Mouse (Mus musculus): ENCODE results near the gene Etfb.

Etfb gene

DNA sequence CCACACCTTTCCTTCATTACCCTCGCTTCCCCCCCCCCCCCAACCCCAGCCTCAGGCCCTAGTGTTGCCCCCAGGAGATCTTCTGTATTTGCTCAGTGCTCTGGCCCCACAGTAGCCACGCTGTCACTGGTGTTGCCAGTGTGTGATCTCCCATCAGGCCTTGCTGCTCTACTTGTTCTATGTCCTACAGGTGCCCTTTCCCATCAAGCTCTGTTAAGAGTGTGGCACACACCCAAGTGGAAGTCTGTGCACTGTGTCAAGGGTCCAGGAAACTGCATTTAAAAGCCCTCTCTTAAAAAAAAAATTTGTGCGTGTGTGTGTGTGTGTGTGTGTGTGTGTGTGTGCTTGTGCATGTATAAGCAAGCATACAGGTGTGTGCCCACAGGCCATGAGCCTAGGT lies 4.4 kb downstream of the Etfb start:
- no peak for DNase-seq (ENCODE audit: low spot score in 2 of 2)

GRCm38 (mm10) chr7:43449811-43450210 lies 5.9 kb downstream of the Etfb start:
- DNase-seq (ENCODE audit: low spot score in 2 of 2): no peak

DNA sequence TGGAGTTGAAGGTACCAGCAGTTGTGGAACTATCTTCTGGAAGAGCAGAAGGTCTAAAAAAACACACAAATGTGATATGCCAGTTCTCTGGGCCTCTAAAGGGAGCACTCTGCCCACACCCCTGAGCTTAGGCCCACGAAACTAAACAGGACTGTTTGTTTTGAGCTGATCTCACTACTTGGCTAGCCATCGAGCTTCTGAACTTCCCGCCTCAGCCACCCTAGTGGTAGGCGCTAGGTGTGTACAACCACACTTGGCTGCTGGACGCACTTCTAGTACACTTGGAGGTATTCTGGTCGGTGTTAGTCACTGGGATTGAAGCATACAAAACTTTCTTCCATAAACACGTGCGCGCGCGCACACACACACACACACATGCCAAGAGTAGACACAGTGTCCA lies 7.8 kb downstream of the Etfb start:
- no peak for DNase-seq (ENCODE audit: low spot score in 2 of 2)

DNA sequence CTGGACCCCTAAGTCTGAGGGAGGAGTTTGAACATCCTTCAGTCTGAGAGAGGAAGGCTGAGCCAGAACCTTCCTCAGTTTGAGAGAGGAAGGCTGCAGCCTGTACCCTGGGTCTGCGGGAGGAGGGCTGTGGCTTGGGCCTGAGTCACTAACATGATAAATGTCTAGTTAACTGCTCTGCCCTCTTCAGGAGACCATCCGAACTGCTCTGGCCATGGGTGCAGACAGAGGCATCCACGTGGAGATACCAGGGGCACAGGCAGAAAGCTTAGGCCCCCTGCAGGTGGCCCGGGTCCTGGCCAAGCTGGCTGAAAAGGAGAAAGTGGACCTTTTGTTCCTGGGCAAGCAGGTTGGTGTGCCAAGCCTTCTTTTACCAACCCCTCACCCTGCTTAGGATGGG lies 8.7 kb downstream of the Etfb start:
- no peak for DNase-seq (ENCODE audit: low spot score in 2 of 2)

GRCm38 (mm10) chr7:43453599-43454355 lies 9.9 kb downstream of the Etfb start:
- no peak for DNase-seq (ENCODE audit: low spot score in 2 of 2)

DNA sequence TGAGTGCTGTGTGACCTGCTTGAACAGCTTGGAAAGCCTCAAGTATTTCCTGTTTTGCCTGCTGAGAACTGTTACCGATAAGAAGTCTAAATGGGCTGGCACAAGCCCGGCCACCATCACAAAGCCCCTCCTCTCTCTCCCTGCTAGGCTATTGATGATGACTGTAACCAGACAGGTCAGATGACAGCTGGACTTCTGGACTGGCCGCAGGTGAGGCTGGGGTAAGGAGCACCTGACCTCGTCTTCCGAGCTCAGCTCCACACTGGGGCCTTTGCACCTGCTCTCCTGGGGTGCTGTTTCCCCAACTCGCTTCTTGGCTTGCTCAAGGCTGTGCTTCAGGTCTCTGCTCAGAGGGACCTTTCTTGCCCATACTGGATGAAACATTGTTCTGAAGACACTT lies 10.5 kb downstream of the Etfb start:
- DNase-seq (ENCODE audit: low spot score in 2 of 2): no peak

GRCm38 (mm10) chr7:43462851-43463250 lies 19.0 kb downstream of the Etfb start, which contains the start of gene Vsig10l:
TSS of gene Vsig10l (plus strand) at chr7:43463151.
- DNase-seq (ENCODE audit: low spot score in 2 of 2): no peak

DNA sequence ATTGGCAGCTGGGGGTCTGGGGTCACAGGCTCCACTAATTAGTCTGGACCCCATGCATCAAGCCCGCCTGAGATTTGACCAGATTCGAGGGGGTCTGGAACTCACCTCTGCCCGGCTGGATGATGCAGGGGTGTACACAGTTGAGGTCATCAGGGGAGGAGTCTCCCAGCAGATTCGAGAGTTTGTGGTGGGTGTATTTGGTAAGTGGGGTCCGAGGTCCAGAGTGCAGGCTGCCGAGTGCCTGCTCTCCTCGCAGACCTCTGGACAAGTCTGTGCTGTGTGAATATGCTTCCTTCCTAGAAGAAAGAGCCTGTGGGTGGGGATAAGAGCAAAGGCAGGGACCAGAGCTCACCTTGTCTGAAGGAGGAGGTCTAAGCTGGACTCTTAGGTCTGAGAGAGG lies 20.1 kb downstream of the Etfb start:
- no peak for DNase-seq (ENCODE audit: low spot score in 2 of 2)

DNA sequence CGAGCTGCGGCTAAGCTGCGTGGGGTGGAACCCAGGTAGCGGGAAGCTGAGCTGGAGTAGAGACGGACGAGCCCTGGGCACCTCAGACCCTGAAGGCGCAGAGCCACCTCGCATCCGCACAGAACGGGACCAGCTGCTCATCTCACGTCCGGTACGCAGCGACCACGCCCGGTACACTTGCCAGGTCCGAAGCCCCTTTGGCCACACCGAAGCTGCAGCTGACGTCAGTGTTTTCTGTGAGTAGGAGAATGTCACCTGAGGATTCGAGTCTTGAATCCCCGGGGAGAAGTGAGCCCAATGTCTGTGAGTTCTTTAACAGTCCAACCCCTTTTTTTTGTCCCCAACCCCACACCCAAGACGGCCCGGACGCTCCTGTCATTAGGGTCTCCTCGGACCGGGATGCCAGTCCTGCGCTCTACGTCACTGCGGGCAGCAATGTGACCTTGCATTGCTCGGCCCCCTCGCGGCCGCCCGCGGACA lies 21.0 kb downstream of the Etfb start:
- no peak for DNase-seq (ENCODE audit: low spot score in 2 of 2)

DNA sequence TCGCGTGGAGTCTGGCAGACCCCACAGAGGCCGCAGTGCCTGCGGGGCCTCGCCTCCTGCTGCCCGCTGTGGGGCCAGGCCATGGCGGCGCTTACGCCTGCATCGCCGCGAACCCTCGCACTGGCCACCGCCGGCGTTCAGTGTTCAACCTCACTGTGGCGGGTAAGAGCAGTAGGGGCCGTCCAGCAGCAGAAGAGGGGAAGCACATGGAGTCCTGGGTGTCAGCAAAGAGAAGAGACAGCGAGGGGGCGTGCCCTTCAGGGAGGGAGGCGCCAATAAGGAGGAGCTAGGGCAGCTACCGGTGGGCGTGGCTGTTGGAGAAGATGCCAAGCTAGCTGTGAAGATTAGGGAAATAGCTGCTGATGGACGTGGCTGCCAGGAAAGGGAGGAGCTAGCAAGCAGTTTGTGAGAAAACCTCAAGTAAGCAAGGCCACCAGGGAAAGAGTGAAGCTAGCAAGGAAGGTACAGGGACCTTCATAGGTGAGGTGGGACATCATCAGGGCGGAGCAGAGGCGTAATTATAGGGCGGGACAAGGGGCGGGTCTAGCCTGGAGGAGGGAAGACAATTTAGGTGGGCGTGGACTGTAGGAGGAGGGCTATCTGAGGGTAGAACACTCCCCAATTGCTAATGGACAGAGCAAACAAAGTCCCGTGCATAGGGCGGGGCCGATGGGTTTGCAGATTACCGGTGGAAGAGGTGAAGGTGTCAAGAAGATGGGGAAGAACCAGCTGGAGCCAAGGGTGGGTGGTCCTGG lies 21.6 kb downstream of the Etfb start:
- DNase-seq (ENCODE audit: low spot score in 2 of 2): peak; percentile 83 to 88

DNA sequence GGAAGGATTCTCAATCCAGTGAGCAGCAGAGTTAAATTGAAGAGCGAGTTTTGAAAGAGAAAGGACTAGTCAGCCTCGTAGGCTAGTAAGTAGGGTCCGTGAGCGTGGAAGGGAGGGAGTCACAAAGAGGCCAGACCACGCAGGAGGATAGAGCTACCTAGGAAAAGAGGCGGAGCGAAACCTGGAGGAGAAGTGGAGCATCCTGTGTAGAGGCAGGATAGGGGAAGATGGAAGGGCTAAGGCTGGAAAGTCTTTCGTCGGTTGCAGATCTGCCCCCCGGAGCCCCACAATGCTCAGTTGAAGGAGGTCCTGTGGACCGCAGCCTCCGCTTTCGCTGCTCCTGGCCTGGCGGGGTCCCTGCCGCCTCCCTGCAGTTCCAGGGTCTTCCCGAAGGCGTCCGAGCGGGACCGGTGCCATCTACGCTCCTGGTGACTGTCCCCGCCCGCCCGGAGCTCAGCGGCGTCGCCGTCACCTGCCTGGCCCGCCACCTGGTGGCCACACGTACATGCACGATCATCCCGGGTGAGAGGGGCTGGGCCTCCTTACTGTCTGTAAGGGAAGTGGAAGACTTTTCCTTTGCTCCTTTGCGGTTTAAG lies 22.3 kb downstream of the Etfb start:
- peak; percentile 72 to 79 for DNase-seq (ENCODE audit: low spot score in 2 of 2)

DNA sequence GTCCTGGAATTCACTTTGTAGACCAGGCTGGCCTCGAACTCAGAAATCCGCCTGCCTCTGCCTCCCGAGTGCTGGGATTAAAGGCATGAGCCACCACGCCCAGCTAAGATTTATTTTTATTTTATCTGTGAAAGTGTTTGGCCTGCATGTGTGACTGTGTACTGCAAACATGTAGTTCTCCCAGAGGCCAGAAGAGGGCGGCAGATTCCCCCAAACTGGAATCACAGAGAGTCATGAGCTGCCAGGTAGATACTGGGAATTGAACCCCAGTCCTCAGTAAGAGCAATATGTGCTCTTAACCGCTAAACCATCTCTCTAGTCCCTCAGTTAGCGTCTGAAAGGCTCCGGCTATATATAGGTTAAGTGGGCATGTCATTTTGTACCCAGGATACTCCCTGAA lies 26.5 kb downstream of the Etfb start:
- DNase-seq (ENCODE audit: low spot score in 2 of 2): no peak

DNA sequence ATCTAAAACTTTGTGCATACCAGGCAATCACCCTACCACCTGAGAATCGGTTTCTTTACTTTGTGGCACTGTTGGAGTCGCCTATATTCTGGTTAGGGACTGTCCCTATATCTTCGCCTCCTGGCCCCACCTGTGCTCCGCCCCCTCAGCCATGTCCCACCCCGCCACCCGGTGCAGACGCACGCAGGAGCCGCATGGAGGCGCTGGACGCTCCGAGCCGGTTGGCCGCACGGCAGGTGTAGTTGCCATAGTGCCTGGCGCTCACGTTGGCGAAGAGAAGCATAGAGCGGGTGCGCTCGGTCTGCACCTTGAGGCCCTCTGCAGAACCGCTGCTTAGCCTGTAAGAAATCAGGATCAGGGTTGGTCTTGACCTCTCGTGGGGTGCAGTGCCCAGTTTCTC lies 31.8 kb downstream of the Etfb start:
- no peak for DNase-seq (ENCODE audit: low spot score in 2 of 2)

GRCm38 (mm10) chr7:43476376-43476775 lies 32.5 kb downstream of the Etfb start:
- no peak for DNase-seq (ENCODE audit: low spot score in 2 of 2)

DNA sequence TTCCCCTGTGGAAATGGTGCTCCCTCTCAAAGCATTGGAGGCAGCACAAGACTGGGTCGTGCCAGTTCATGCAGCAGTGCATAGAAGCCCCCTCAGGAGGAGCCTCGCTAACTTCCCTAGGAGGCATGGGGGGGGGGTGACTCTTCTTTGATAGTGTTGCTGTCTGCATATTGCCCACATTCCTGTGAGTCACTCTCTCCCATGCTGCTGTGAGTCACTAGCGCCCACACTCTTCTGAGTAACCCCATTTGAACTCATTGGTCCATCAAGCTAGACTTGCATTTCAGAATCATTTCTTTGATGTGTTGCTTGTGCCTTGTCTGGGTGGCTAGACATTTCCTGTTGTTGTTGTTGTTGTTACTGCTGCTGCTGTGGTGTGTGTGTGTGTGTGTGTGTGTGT lies 37.3 kb downstream of the Etfb start:
- peak in 1 of 2 experiments; percentile 61 for DNase-seq (ENCODE audit: low spot score in 2 of 2)

GRCm38 (mm10) chr7:43482090-43482716 lies 38.3 kb downstream of the Etfb start:
- peak in 1 of 2 experiments; percentile 57 for DNase-seq (ENCODE audit: low spot score in 2 of 2)

GRCm38 (mm10) chr7:43483236-43483635 lies 39.4 kb downstream of the Etfb start:
- DNase-seq (ENCODE audit: low spot score in 2 of 2): no peak

- peak in 1 of 2 experiments; percentile 29 for DNase-seq (ENCODE audit: low spot score in 2 of 2)
Measured at GRCm38 (mm10) chr7:43488646-43489045, 44.8 kb downstream of the Etfb start.

- peak in 1 of 2 experiments; percentile 38 for DNase-seq (ENCODE audit: low spot score in 2 of 2)
Measured at GRCm38 (mm10) chr7:43489631-43490125, 45.8 kb downstream of the Etfb start, which contains the start of gene Iglon5. TSS of gene Iglon5 (minus strand) at chr7:43490075.

- peak; percentile 80 to 82 for DNase-seq (ENCODE audit: low spot score in 2 of 2)
Measured at GRCm38 (mm10) chr7:43490182-43490584, 46.3 kb downstream of the Etfb start.

GRCm38 (mm10) chr7:43490861-43491260 lies 47.0 kb downstream of the Etfb start:
- DNase-seq (ENCODE audit: low spot score in 2 of 2): peak in 1 of 2 experiments; percentile 11
